Mouse (Mus musculus) adrenal gland, adult 2 months (tissue): ENCODE data around the gene Midn. TPM values are rescaled to one million over a fixed set of nuclear protein-coding genes. Genes with fewer than 3 reads are reported as not detected.

ENCODE experiments used
- DNase-seq: peaks from one replicate; pipeline ENCODE4 v3.0.0; 2021
- polyA plus RNA-seq: library from polyadenylated mRNA; depleted of rRNA; stranded (reverse); fragments of >200 nt; gene quantifications from 2 replicates; pipeline ENCODE4 v1.2.3, GENCODE M21; 2012; rRNA removed
- total RNA-seq, 2 experiments: library from RNA; stranded (reverse); gene quantifications; 2 replicates each; pipeline ENCODE4 v1.2.3; 2021

Gene Midn
- total and polyA plus RNA-seq, 3 experiments: 75.8 to 269 (median 115) TPM

GRCm38 (mm10) chr10:80190491-80191051 lies 42.5 kb downstream of the Midn start:
- peak; percentile 77 for DNase-seq

GRCm38 (mm10) chr10:80193976-80194375 lies 45.9 kb downstream of the Midn start:
- no peak for DNase-seq

- DNase-seq: no peak
These were observed 46.4 kb downstream of the Midn start for GRCm38 (mm10) chr10:80194441-80194840.

GRCm38 (mm10) chr10:80196167-80196566 lies 48.1 kb downstream of the Midn start:
- no peak for DNase-seq

- no peak for DNase-seq
These were observed 48.9 kb downstream of the Midn start for GRCm38 (mm10) chr10:80196778-80197581.

- DNase-seq: peak; percentile 85
These were observed 51.5 kb downstream of the Midn start for GRCm38 (mm10) chr10:80199440-80200008.

GRCm38 (mm10) chr10:80200485-80200884 lies 52.4 kb downstream of the Midn start:
- no peak for DNase-seq

GRCm38 (mm10) chr10:80204055-80204454 lies 56.0 kb downstream of the Midn start:
- no peak for DNase-seq

GRCm38 (mm10) chr10:80207201-80207600 lies 59.1 kb downstream of the Midn start:
- no peak for DNase-seq

GRCm38 (mm10) chr10:80207676-80208075 lies 59.6 kb downstream of the Midn start:
- DNase-seq: no peak

Other genes with a start within 250 kb of the Midn start
Only the 30 nearest of the 32 such genes appear.
- gene Gm26602, start 237.4 kb upstream of the Midn start, total RNA-seq: not detected
- not detected in 2 replicates for gene Gm26602, start 237.4 kb upstream of the Midn start, polyA plus RNA-seq
- 1 to 10 TPM; 1.4 TPM for gene Kiss1r, start 231.3 kb upstream of the Midn start, total RNA-seq
- gene Kiss1r, start 231.3 kb upstream of the Midn start, polyA plus RNA-seq: 11.8 and 15.1 TPM in 2 replicates
- 10 to 100 TPM; 87.8 to 93.5 TPM for gene R3hdm4, start 227.1 kb upstream of the Midn start, total RNA-seq
- gene R3hdm4, start 227.1 kb upstream of the Midn start, polyA plus RNA-seq: 197 and 231 TPM in 2 replicates
- gene Arid3a, start 221.2 kb upstream of the Midn start, total RNA-seq: 1 to 10 TPM; 4.6 to 6.5 TPM
- gene Arid3a, start 221.2 kb upstream of the Midn start, polyA plus RNA-seq: 5.9 and 9.1 TPM in 2 replicates
- 10 to 100 TPM; 29.4 to 31.5 TPM for gene Wdr18, start 188.1 kb upstream of the Midn start, total RNA-seq
- 66.1 and 66.8 TPM in 2 replicates for gene Wdr18, start 188.1 kb upstream of the Midn start, polyA plus RNA-seq
- gene Grin3b, start 177.6 kb upstream of the Midn start, total RNA-seq: under 1 TPM in 1 of 2 experiments, not detected in 1; 0.31 TPM
- 0.09 and 0.17 TPM in 2 replicates for gene Grin3b, start 177.6 kb upstream of the Midn start, polyA plus RNA-seq
- gene Tmem259, start 163.9 kb upstream of the Midn start, total RNA-seq: 100 to 1,000 TPM; 142 to 143 TPM
- 619 and 624 TPM in 2 replicates for gene Tmem259, start 163.9 kb upstream of the Midn start, polyA plus RNA-seq
- gene Cnn2, start 159.7 kb upstream of the Midn start, total RNA-seq: 10 to 100 TPM; 29.5 to 50.1 TPM
- gene Cnn2, start 159.7 kb upstream of the Midn start, polyA plus RNA-seq: 53.0 and 58.8 TPM in 2 replicates
- 10 to 100 TPM; 18.4 to 22.9 TPM for gene Abca7, start 151.8 kb upstream of the Midn start, total RNA-seq
- 28.6 TPM in 2 replicates for gene Abca7, start 151.8 kb upstream of the Midn start, polyA plus RNA-seq
- gene Arhgap45, start 131.6 kb upstream of the Midn start, total RNA-seq: 1 to 10 TPM; 3.9 to 6.7 TPM
- gene Arhgap45, start 131.6 kb upstream of the Midn start, polyA plus RNA-seq: 11.0 and 14.6 TPM in 2 replicates
- 100 to 1,000 TPM in 1 of 2 experiments, 10 to 100 TPM in 1; 97.3 to 106 TPM for gene Polr2e, start 108.5 kb upstream of the Midn start, total RNA-seq
- 111 and 122 TPM in 2 replicates for gene Polr2e, start 108.5 kb upstream of the Midn start, polyA plus RNA-seq
- 1,000 to 10,000 TPM; 1,287 to 1,377 TPM for gene Gpx4, start 101.1 kb upstream of the Midn start, total RNA-seq
- 1,827 and 2,443 TPM in 2 replicates for gene Gpx4, start 101.1 kb upstream of the Midn start, polyA plus RNA-seq
- 10 to 100 TPM; 38.5 to 59.3 TPM for gene Sbno2, start 42.7 kb upstream of the Midn start, total RNA-seq
- gene Sbno2, start 42.7 kb upstream of the Midn start, polyA plus RNA-seq: 102 and 120 TPM in 2 replicates
- gene Stk11, start 32.5 kb upstream of the Midn start, total RNA-seq: 100 to 1,000 TPM; 153 to 156 TPM
- gene Stk11, start 32.5 kb upstream of the Midn start, polyA plus RNA-seq: 151 and 159 TPM in 2 replicates
- 100 to 1,000 TPM; 654 to 778 TPM for gene Atp5d, start 9.6 kb upstream of the Midn start, total RNA-seq
- 5,895 and 6,727 TPM in 2 replicates for gene Atp5d, start 9.6 kb upstream of the Midn start, polyA plus RNA-seq
- 100 to 1,000 TPM in 1 of 2 experiments, 10 to 100 TPM in 1; 74.5 to 118 TPM for gene Cbarp, start 7.4 kb upstream of the Midn start, total RNA-seq
- gene Cbarp, start 7.4 kb upstream of the Midn start, polyA plus RNA-seq: 84.3 and 84.6 TPM in 2 replicates
- 10 to 100 TPM; 30.6 to 77.0 TPM for gene Cirbp, start 17.7 kb downstream of the Midn start, total RNA-seq
- gene Cirbp, start 17.7 kb downstream of the Midn start, polyA plus RNA-seq: 108 and 152 TPM in 2 replicates
- 10 to 100 TPM; 14.0 to 21.7 TPM for gene 1600002K03Rik, start 24.7 kb downstream of the Midn start, total RNA-seq
- 25.9 and 34.5 TPM in 2 replicates for gene 1600002K03Rik, start 24.7 kb downstream of the Midn start, polyA plus RNA-seq
- 1 to 10 TPM; 1.8 to 5.2 TPM for gene Efna2, start 31.2 kb downstream of the Midn start, total RNA-seq
- 10.2 and 15.6 TPM in 2 replicates for gene Efna2, start 31.2 kb downstream of the Midn start, polyA plus RNA-seq
- gene Mum1, start 78.2 kb downstream of the Midn start, total RNA-seq: 10 to 100 TPM; 13.5 to 24.4 TPM
- 23.0 and 24.6 TPM in 2 replicates for gene Mum1, start 78.2 kb downstream of the Midn start, polyA plus RNA-seq
- 100 to 1,000 TPM; 295 to 337 TPM for gene Ndufs7, start 100.8 kb downstream of the Midn start, total RNA-seq
- 1,122 and 1,204 TPM in 2 replicates for gene Ndufs7, start 100.8 kb downstream of the Midn start, polyA plus RNA-seq
- gene Gamt, start 112.7 kb downstream of the Midn start, total RNA-seq: 100 to 1,000 TPM; 246 to 281 TPM
- gene Gamt, start 112.7 kb downstream of the Midn start, polyA plus RNA-seq: 820 and 833 TPM in 2 replicates
- gene Dazap1, start 113.2 kb downstream of the Midn start, total RNA-seq: 100 to 1,000 TPM in 1 of 2 experiments, 10 to 100 TPM in 1; 72.1 to 101 TPM
- gene Dazap1, start 113.2 kb downstream of the Midn start, polyA plus RNA-seq: 102 and 119 TPM in 2 replicates
- gene Rps15, start 144.2 kb downstream of the Midn start, total RNA-seq: 1,000 to 10,000 TPM; 1,320 to 1,332 TPM
- gene Rps15, start 144.2 kb downstream of the Midn start, polyA plus RNA-seq: 1,020 and 1,031 TPM in 2 replicates
- 1 to 10 TPM in 1 of 2 experiments, under 1 TPM in 1; 0.72 to 3.0 TPM for gene Apc2, start 147.7 kb downstream of the Midn start, total RNA-seq
- 2.5 and 4.0 TPM in 2 replicates for gene Apc2, start 147.7 kb downstream of the Midn start, polyA plus RNA-seq
- gene 2310011J03Rik, start 172.3 kb downstream of the Midn start, total RNA-seq: 10 to 100 TPM; 21.6 to 32.5 TPM
- gene 2310011J03Rik, start 172.3 kb downstream of the Midn start, polyA plus RNA-seq: 57.0 and 61.7 TPM in 2 replicates
- gene Pcsk4, start 181.2 kb downstream of the Midn start, total RNA-seq: 1 to 10 TPM; 1.8 to 3.4 TPM
- gene Pcsk4, start 181.2 kb downstream of the Midn start, polyA plus RNA-seq: 15.9 and 19.6 TPM in 2 replicates
- gene Reep6, start 181.7 kb downstream of the Midn start, total RNA-seq: 10 to 100 TPM; 11.1 to 15.6 TPM
- 11.3 and 15.7 TPM in 2 replicates for gene Reep6, start 181.7 kb downstream of the Midn start, polyA plus RNA-seq
- gene Adamtsl5, start 200.1 kb downstream of the Midn start, total RNA-seq: 10 to 100 TPM in 1 of 2 experiments, 1 to 10 TPM in 1; 8.0 to 10.3 TPM
- 35.1 and 41.5 TPM in 2 replicates for gene Adamtsl5, start 200.1 kb downstream of the Midn start, polyA plus RNA-seq
- gene Plk5, start 208.2 kb downstream of the Midn start, total RNA-seq: under 1 TPM; 0.14 to 0.45 TPM
- 1.5 and 2.6 TPM in 2 replicates for gene Plk5, start 208.2 kb downstream of the Midn start, polyA plus RNA-seq